Mouse (Mus musculus): ENCODE measurements around the gene Hhat. TPM values are rescaled to one million over a fixed set of nuclear protein-coding genes. Genes with fewer than 3 reads are reported as not detected.

Hhat gene
- total RNA-seq (2023): under 1 TPM; 0.80 to 0.95 TPM

DNA sequence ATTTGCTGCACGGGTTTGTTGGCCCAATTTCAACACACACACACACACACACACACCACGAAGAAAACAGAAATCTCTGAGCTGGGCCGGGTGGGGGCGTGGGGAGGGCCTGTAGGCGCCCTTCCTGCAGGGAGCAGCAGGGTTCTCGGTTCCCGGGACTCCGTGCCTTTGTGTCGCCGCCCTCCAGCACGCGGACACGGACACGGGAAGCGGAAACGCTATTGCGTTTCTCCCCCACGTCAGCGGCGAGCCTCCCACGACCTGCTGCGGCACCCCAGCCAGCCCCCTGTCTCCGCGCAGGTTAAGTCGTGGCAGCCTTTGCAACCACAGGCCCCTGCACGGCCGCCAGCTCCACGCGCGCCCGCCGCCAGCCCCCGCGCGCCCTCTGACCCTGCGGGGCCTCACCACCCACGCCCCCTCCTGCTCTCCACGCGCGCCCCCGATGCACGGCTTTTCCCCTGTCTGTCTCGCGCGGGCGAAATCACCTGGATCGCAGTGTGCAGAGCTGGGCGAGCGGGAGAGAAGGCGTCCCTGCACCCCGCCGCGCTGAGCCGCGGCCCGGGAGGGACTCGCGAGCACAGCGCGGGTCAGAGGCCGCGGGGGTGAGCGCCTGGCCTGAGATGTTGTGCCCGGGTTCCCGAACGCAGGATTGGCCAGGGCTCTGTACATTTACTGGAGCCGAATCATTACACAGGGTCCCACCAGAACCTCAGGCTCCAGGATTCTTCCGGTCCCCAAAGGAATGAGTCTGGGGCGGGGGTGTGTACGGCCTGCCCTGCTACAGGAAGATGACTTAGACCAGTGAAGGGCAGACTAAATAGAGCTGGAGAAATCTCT is at the start of gene Hhat:
TSS of gene Hhat (minus strand) at position 729 of the 837 bp plus-strand sequence.

Other genes with a start within 250 kb of the Hhat start
- not detected for gene Sertad4, start 84.5 kb upstream of the Hhat start, total RNA-seq (2023)

Data from neutrophil, adult 59 days (primary cell).